Mouse (Mus musculus) midbrain, embryonic 10.5 days (tissue): ENCODE measurements at regions not wholly inside any gene's neighbourhood (a gene's known extent, or its start where the extent isn't known, plus 50 kb on each side); places are given as distances from the start of the nearest gene placed in this dataset.

Experiments used
- DNase-seq: peaks from one replicate; pipeline ENCODE4 v3.0.0-alpha.2; 2017; ENCODE audit warnings: low spot score
- H3K27ac ChIP-seq: fragments of 300-500 bp; sonication (generic); replicated peaks from 2 replicates; pipeline ENCODE4 v1.5.1; 2016; ENCODE audit warnings: mild to moderate bottlenecking
- H3K27me3 ChIP-seq: fragments of 300-500 bp; sonication (generic); 2 replicates; pipeline ENCODE4 v1.6.1; 2016; ENCODE audit warnings: low read depth, mild to moderate bottlenecking; ENCODE audit not compliant: poor library complexity, severe bottlenecking
- H3K36me3 ChIP-seq: fragments of 300-500 bp; sonication (generic); 2 replicates; pipeline ENCODE4 v1.6.1; 2016; ENCODE audit warnings: mild to moderate bottlenecking, moderate library complexity
- H3K4me1 ChIP-seq: fragments of 300-500 bp; sonication (generic); 2 replicates; pipeline ENCODE4 v1.6.1; 2016
- H3K4me3 ChIP-seq: fragments of 300-500 bp; sonication (generic); 2 replicates; pipeline ENCODE4 v1.5.1; 2016; ENCODE audit warnings: mild to moderate bottlenecking, moderate library complexity
- H3K9me3 ChIP-seq: fragments of 300-500 bp; sonication (generic); replicated peaks from 2 replicates; pipeline ENCODE4 v1.6.1; 2016; ENCODE audit warnings: mild to moderate bottlenecking
- WGBS: fragments of 180-500 bp; shearing (Covaris S2); methylation state at CpG from one replicate; pipeline ENCODE4 v1.1.7; 2016; 5-methylcytosine and 5-hydroxymethylcytosine counted together

DNA sequence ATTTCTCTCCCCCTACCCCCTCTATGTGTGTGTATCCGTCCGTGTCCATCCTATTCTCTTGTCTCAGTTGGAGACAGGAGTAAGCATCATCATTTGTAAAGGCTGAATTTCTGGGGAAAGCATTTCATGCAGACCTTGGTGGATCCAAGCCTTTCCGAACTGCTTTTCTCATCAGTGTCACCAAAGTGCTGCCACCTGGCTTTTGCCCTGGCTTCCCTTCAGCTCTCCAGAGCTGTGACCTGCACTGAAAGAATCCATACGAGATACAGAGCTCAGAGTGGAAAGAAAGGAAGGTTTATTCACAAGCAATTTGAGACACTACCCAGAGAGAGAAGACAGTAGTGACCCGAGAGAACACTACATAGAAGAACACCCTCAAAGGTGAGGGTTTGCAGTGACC is 248.1 kb downstream of the Cxcl12 start:
- 0 out of 2 replicates have a peak, but pooled peaks cover 4% of the 10 kb centered on the region for H3K4me1 ChIP-seq
- H3K36me3 ChIP-seq, result no peaks in the 10 kb centered on the region
- no peak overlapping the region for H3K4me3 ChIP-seq
- no peak for DNase-seq
- no peaks in the 10 kb centered on the region for H3K27me3 ChIP-seq
- no peaks in the 10 kb centered on the region for H3K9me3 ChIP-seq
- WGBS, result 60% methylated on average over 5 of the region's 5 CpGs
- no peak overlapping the region for H3K27ac ChIP-seq

DNA sequence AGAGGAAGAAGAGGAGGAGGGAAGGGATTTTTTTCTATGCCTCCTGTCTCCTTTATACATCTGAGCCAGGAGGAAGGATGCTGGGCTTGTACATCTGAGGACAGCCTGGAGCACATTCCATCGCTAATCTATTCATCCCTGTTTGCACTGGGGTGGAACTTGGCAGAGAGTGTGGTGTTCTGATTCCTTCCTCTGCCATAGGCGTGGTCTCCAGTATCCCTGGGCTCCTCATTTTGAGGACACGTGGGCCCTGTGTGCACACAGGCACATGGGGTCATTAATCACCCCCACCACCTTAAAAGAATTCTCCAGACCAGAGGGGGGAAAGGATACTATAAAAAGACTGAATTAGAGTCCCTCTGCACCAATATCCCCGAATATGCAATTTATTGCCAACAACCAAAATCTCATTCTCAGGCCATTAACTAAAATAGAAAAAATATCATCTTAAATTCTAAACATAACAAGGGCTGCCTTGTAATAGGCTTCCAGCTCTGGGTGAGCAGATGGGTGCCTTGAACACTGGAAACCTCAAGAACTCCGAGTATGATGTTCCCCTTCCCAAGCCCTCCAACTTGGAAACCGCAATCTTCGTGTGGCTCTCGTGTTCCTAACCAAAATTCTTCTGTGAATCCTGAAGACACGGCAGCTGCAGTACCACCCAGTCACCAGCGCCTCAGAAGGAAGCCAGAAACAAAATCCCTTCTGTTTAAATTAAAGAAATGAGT is 254.7 kb downstream of the Cxcl12 start:
- no peaks in the 10 kb centered on the region for H3K36me3 ChIP-seq
- WGBS, result 82% methylated on average over 10 of the region's 10 CpGs
- no peaks in the 10 kb centered on the region for H3K27me3 ChIP-seq
- H3K9me3 ChIP-seq, result no peaks in the 10 kb centered on the region
- no peak overlapping the region for H3K27ac ChIP-seq
- peaks cover 9% of the 10 kb centered on the region for H3K4me1 ChIP-seq
- peak; percentile 9 for DNase-seq
- H3K4me3 ChIP-seq, result no peak overlapping the region

DNA sequence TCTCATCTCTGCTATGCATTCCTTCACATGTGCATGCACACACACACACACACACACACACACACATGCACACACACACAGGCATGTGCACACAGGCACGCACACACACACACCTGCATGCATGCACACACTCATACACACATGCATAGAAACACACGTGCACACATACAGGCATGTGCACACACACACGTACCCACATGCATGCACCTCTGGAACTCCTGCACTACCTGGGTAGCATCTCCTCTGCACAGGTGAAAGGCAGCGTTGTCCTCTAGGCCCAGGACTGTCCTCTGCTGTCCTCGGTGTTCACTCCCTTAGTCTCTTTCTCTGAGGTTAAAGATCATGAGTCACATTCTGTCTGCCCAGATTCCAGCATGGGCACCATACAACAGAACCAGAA is 258.0 kb downstream of the Cxcl12 start:
- Histone ChIP-seq H3K27ac (no peak overlapping the region), H3K4me3 (no peak overlapping the region), H3K36me3 (no peaks in the 10 kb centered on the region), H3K9me3 (no peaks in the 10 kb centered on the region), H3K27me3 (no peaks in the 10 kb centered on the region), H3K4me1 (peaks cover 19% of the 10 kb centered on the region)
- DNase-seq, result peak; percentile 8
- 93% methylated on average over 5 of the region's 5 CpGs for WGBS

DNA sequence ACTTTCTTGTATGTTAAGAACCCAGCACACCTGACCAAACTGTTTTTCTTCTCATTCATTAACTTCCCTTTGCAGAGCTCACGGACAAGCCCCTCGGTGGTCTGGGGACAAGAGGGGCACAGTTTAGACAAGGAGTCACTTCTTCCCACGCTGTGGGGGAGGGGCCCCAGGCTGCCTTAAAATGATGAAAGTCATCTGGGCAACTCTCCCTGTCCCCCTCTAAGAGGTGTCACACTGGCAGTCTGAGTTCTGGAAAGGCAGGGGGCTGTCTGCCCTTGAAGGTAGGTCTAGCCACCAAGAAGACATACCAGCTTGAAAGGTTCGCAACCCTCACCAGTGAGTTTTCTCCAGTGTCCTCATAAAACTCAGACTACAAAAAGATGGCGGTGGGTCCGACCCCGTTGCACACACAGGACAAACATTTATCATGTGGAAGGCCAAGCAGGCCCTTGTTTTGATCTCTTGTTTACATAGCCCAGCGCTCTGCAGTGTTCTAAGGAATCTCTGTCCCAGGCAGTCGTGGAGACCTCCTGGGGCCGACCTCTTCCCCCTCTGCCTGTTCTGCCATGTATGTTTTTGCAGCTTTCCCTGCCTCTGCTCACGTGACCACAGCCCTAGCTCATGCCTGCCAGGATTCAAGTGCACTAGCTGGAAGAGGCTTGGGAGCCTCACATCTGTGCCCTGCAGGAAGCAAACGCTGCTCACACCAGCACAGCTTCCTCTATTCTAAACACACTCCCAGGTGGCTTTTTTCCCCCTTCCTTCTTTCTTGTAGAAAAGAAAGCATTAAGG is 259.2 kb downstream of the Cxcl12 start:
- no peaks in the 10 kb centered on the region for H3K36me3 ChIP-seq
- H3K27me3 ChIP-seq, result no peaks in the 10 kb centered on the region
- WGBS, result 59% methylated on average over 12 of the region's 12 CpGs
- no peak overlapping the region; the same call in 1 of the 2 replicates for H3K27ac ChIP-seq
- H3K4me1 ChIP-seq, result peaks cover 21% of the 10 kb centered on the region
- peak; percentile 50 for DNase-seq
- no peaks in the 10 kb centered on the region for H3K9me3 ChIP-seq
- no peak overlapping the region for H3K4me3 ChIP-seq

DNA sequence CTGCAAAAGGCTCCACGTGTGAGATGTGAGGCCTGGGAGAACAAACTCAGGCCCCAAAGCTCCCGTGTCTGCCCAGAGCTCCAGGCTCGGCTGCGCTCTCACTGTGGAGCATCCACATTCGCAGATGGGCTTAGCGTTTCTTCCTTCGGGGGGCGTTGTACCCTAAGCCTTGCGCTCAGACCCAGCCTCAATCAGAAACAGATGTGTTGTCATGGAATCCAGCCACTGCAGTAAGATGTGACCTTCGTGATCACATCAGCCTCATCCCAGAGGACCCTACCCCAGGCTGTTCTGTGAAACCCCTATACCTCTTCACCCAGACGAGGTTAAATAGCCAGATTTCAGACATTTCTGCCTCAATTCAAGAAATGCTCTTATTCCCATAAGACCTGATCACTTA is 260.1 kb downstream of the Cxcl12 start:
- 82% methylated on average over 11 of the region's 11 CpGs for WGBS
- H3K27ac ChIP-seq, result no peak overlapping the region; the same call in 1 of the 2 replicates
- H3K4me3 ChIP-seq, result no peak overlapping the region
- H3K27me3 ChIP-seq, result no peaks in the 10 kb centered on the region
- H3K9me3 ChIP-seq, result no peaks in the 10 kb centered on the region
- no peaks in the 10 kb centered on the region for H3K36me3 ChIP-seq
- DNase-seq, result peak; percentile 29
- H3K4me1 ChIP-seq, result peaks cover 21% of the 10 kb centered on the region

DNA sequence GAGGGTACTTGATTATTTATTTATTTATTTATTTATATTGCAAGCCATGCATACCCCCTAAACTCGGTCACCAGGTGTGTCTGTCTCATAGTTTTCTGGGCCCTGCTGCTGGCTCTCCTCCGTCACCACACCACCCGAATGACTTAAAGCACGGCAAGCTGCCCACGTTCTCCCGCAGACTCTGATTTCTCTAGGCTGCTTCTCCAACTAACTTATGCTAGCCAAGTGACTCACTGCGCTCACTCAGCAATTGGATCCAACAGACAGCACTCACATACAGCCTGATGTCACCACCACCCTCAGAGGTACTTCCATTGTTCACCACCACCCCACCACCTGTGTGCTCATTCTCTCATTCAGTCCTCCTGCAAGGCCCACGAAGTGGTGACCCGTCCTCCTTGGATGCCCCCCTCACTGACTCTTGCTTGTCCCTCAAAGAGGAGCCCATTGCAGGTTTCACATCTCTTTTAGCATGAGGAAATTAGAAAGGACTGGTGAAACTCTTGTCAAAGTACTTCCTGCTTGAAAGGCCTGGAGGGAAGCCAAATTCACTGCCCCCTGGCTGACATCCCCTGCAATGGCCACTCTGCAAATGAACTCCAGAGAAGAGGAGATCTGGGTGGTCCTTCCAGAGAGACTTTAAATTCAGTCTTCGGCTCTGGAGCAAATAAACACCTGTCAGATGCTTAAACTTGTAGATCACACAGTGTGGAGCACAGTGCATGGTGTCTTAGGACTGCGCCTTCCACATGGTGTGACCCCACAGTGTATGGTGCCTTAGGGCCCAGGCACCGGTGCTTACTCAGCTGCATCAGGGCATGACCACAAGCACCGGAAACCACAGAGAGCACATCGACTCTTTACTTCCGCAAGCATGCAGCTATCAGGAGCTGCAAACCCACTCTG is 262.8 kb downstream of the Cxcl12 start:
- H3K36me3 ChIP-seq, result no peaks in the 10 kb centered on the region
- H3K27ac ChIP-seq, result no peak overlapping the region; the same call in 1 of the 2 replicates
- WGBS, result 77% methylated on average over 15 of the region's 15 CpGs
- no peak overlapping the region for H3K4me3 ChIP-seq
- H3K4me1 ChIP-seq, result peaks cover 21% of the 10 kb centered on the region
- no peaks in the 10 kb centered on the region for H3K9me3 ChIP-seq
- H3K27me3 ChIP-seq, result no peaks in the 10 kb centered on the region
- DNase-seq, result no peak

DNA sequence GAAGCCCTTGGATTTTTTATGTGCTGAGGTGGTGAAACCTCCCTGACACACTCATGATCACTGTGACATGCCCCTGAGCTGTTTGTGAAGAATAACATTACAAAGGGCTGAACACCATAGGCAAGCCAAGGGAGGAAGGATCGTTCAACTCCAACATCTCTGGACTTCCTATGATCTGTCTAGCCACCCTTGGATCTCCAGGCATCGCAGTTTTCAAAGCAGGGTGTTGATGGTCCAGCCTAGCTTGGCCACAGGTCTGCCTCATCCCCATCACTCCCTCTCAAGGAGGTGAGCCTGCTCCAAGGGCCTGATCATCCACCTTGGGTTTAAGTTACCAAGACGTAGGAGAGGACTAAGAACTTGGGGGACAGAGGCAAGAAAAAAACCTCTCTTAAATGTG is 268.5 kb downstream of the Cxcl12 start:
- no peak overlapping the region for H3K27ac ChIP-seq
- no peaks in the 10 kb centered on the region for H3K36me3 ChIP-seq
- no peak for DNase-seq
- H3K27me3 ChIP-seq, result no peaks in the 10 kb centered on the region
- 0 out of 2 replicates have a peak, but pooled peaks cover 3% of the 10 kb centered on the region for H3K4me1 ChIP-seq
- H3K9me3 ChIP-seq, result no peaks in the 10 kb centered on the region
- no peak overlapping the region for H3K4me3 ChIP-seq
- 89% methylated on average over 3 of the region's 3 CpGs for WGBS

DNA sequence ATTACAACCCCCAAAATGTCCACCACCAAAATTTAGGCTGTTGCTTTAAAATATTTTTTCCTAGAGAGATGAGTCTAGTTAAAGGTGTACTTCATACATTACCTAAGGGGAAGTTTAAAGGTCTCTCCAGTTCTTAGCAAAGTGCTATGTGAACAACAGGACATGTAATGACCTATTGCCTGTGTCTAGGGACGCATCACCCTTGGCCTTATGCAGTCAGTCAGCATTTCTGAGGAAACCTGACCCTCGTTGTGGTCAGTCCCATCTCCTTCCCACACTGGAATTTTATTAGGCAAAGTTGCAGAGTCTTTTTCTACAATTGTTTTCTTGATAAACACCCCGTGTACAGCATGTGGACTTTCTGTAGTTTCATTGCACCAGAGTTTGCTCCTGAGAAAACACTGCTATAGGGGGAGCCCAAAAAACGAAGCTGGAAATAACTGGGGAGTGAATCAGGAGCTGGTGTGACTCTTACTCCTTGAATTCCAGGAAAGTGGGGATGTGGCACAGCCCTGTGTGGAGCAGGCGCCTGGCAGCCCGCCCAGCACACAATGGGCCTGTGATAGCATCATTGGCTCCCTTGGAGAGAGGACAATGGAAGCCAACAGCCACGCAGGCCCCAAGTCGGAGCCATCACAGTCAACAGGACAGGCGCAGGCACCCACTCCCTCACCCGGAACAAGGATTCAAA is 269.2 kb downstream of the Cxcl12 start:
- H3K4me3 ChIP-seq, result no peak overlapping the region
- H3K9me3 ChIP-seq, result no peaks in the 10 kb centered on the region
- DNase-seq, result no peak
- H3K27me3 ChIP-seq, result no peaks in the 10 kb centered on the region
- H3K27ac ChIP-seq, result peak overlapping the region; percentile 13; the same call in 1 of the 2 replicates
- 69% methylated on average over 10 of the region's 10 CpGs for WGBS
- 0 out of 2 replicates have a peak, but pooled peaks cover 3% of the 10 kb centered on the region for H3K4me1 ChIP-seq
- no peaks in the 10 kb centered on the region for H3K36me3 ChIP-seq

DNA sequence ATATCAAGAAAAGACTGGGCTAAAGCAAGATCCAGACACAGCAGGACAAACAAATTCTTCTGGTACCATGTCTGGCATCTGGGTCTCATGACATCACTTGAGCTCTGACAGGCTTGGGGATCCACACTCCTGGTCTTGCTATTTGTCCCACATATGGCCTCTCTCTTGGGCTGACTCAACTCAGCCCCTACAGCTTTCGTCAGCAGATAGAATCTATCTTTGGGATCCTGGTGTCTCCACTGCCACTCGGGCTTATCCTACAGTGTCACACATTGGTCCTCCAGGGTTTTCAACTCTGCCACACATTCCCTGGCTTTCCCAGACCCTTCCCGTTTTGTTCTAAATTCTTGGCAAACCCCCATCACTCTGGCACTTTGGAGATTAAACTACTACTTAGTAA is 280.3 kb downstream of the Cxcl12 start:
- H3K27me3 ChIP-seq, result no peaks in the 10 kb centered on the region

DNA sequence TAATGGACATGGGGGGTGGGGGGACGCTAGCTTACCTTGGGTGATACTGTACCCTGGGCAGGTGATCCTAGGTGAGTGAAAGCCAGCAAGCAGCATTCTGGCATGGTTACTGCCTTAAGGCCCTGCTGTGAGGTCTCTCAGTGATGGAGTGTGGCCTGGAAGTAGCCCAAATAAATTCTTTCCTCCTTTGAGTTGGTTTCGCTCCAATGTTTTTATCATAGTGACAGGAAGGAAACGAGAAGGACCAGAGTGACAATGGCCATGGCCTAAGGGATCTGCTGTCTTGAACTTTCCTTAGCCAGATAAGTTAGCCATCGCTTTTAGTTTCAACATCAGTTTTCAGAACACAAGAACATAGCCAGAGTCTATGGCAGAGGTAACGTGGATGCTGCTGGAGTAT is 282.7 kb downstream of the Cxcl12 start:
- Histone ChIP-seq H3K9me3 (no peaks in the 10 kb centered on the region), H3K27ac (no peak overlapping the region), H3K4me3 (no peak overlapping the region), H3K36me3 (no peaks in the 10 kb centered on the region), H3K27me3 (no peaks in the 10 kb centered on the region), H3K4me1 (no peaks in the 10 kb centered on the region)
- 89% methylated on average over 5 of the region's 5 CpGs for WGBS
- DNase-seq, result no peak

More for the DNA sequence above, 280.3 kb downstream of the Cxcl12 start:
- H3K4me1 ChIP-seq, result no peaks in the 10 kb centered on the region
- no peak overlapping the region for H3K27ac ChIP-seq
- no peak overlapping the region for H3K4me3 ChIP-seq
- WGBS, result 88% methylated on average over 3 of the region's 3 CpGs
- no peaks in the 10 kb centered on the region for H3K9me3 ChIP-seq
- no peak for DNase-seq
- H3K36me3 ChIP-seq, result no peaks in the 10 kb centered on the region

DNA sequence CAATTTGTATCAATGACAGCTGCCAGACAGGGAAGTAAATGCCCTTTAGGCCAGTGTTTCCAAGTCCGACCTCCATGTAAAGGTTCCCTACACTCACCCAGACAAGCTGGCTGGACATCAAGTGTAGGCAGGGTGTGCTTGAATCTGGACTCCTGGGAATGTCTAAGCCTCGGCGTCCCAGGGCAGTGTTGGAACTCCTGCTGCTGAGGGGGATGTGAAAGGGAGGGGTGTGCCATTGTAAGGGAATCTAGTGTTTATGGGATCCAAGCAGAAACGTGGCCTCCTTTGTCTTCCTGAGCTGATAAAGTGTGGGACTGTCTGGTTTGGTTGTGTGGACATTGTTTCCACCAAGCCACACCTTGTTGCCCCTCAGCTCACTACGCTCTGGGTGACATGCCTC is 291.9 kb downstream of the Cxcl12 start:
- Histone ChIP-seq H3K36me3 (no peaks in the 10 kb centered on the region), H3K4me1 (peaks cover 19% of the 10 kb centered on the region), H3K27me3 (peaks cover 45% of the 10 kb centered on the region), H3K4me3 (no peak overlapping the region), H3K27ac (0 out of 2 replicates have a peak overlapping the region, but pooled peaks have one; percentile 4), H3K9me3 (no peaks in the 10 kb centered on the region)
- DNase-seq, result no peak
- WGBS, result 50% methylated on average over 5 of the region's 5 CpGs

DNA sequence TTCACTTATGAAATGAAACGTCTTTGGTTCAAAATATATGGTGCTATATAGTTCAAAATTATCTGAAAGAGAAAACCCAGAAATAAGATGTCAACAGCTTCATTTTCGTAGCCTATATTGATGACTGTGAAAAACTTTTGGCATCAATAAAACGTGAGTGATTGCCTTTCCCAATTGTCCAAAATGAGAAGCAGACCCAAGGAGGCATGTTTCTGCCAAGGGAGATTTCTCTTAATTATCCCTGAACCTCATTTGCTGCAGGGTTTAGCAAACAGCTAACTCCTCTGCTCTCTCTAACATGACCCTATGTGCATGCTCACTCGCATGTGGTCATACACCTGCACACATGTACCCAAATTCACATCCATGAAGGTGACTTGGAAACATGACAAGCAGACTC is 296.8 kb downstream of the Cxcl12 start:
- 79% methylated on average over 4 of the region's 4 CpGs for WGBS
- peaks cover 4% of the 10 kb centered on the region; the same call in 1 of the 2 replicates for H3K9me3 ChIP-seq
- DNase-seq, result no peak
- H3K27me3 ChIP-seq, result peaks cover 47% of the 10 kb centered on the region
- 0 out of 2 replicates have a peak, but pooled peaks cover 2% of the 10 kb centered on the region for H3K36me3 ChIP-seq
- 0 out of 2 replicates have a peak overlapping the region, but pooled peaks have one; percentile 38 for H3K27ac ChIP-seq
- H3K4me3 ChIP-seq, result no peak overlapping the region
- H3K4me1 ChIP-seq, result peaks cover 32% of the 10 kb centered on the region
